Mouse (Mus musculus) neural tube, embryonic 15.5 days (tissue): ENCODE results near the gene Banp. TPM values are rescaled to one million over a fixed set of nuclear protein-coding genes. Genes with fewer than 3 reads are reported as not detected.

ENCODE experiments used
- ATAC-seq: fragments of 200-750 bp; cut with Nextera tagmentation; 2 replicates; pipeline ENCODE4 v1.8.0; 2017; ENCODE audit warnings: mild to moderate bottlenecking, moderate TSS enrichment, moderate library complexity; ENCODE audit not compliant: low FRiP score
- H3K27ac ChIP-seq: fragments of 300-500 bp; sonication (generic); replicated peaks from 2 replicates; pipeline ENCODE4 v1.5.1; 2015; ENCODE audit warnings: mild to moderate bottlenecking, inconsistent platforms
- H3K27me3 ChIP-seq: fragments of 300-500 bp; sonication (generic); replicated peaks from 2 replicates; pipeline ENCODE4 v1.6.1; 2015; ENCODE audit warnings: inconsistent platforms
- H3K36me3 ChIP-seq: fragments of 300-500 bp; sonication (generic); 2 replicates; pipeline ENCODE4 v1.6.1; 2015; ENCODE audit warnings: inconsistent platforms
- H3K4me1 ChIP-seq: fragments of 300-500 bp; sonication (generic); 2 replicates; pipeline ENCODE4 v1.6.1; 2015; ENCODE audit warnings: inconsistent platforms
- H3K4me2 ChIP-seq: fragments of 300-500 bp; sonication (generic); 2 replicates; pipeline ENCODE4 v1.6.1; 2015; ENCODE audit warnings: inconsistent platforms, mild to moderate bottlenecking, moderate library complexity
- H3K4me3 ChIP-seq: fragments of 300-500 bp; sonication (generic); replicated peaks from 2 replicates; pipeline ENCODE4 v1.5.1; 2015; ENCODE audit warnings: mild to moderate bottlenecking, inconsistent platforms
- H3K9ac ChIP-seq: fragments of 300-500 bp; sonication (generic); replicated peaks from 2 replicates; pipeline ENCODE4 v1.6.1; 2015; ENCODE audit warnings: mild to moderate bottlenecking, inconsistent platforms
- H3K9me3 ChIP-seq: fragments of 300-500 bp; sonication (generic); replicated peaks from 2 replicates; pipeline ENCODE4 v1.6.1; 2016; ENCODE audit warnings: inconsistent platforms
- WGBS: fragments of 180-500 bp; shearing (Covaris S2); methylation state at CpG from one replicate; pipeline ENCODE4 v1.1.7; 2015; ENCODE audit warnings: mixed read lengths; 5-methylcytosine and 5-hydroxymethylcytosine counted together
- polyA plus RNA-seq: library from polyadenylated mRNA; unstranded; fragments of >200 nt; fragmentation: Nextera tagmentation; extraction: Ambion mirVana; gene quantifications from 2 replicates; pipeline ENCODE4 v1.2.1, GENCODE M21; 2015

Gene Banp
- polyA plus RNA-seq, 1 experiment from 2014 or later = 52.8 TPM

- H3K9ac ChIP-seq = no peak overlapping the region
- H3K4me1 ChIP-seq = peaks cover 2% of the 10 kb centered on the region; the same call in 1 of the 2 replicates
- no peak overlapping the region for H3K4me3 ChIP-seq
- no peak overlapping the region for H3K27ac ChIP-seq
- WGBS = 91% methylated on average over 5 of the region's 5 CpGs
- H3K9me3 ChIP-seq = no peaks in the 10 kb centered on the region
- no peak for ATAC-seq
- no peak overlapping the region for H3K4me2 ChIP-seq
- peaks cover 40% of the 10 kb centered on the region for H3K36me3 ChIP-seq
- no peaks in the 10 kb centered on the region for H3K27me3 ChIP-seq
Measured at GRCm38 (mm10) chr8:122010638-122011037, 61.1 kb downstream of the Banp start.

GRCm38 (mm10) chr8:122011066-122011588, 61.6 kb downstream of the Banp start:
- Histone ChIP-seq H3K4me1 (peaks cover 2% of the 10 kb centered on the region; the same call in 1 of the 2 replicates), H3K27me3 (no peaks in the 10 kb centered on the region), H3K4me2 (no peak overlapping the region), H3K9me3 (no peaks in the 10 kb centered on the region), H3K36me3 (peaks cover 38% of the 10 kb centered on the region), H3K9ac (no peak overlapping the region), H3K4me3 (no peak overlapping the region), H3K27ac (no peak overlapping the region)
- 53% methylated on average over 7 of the region's 7 CpGs for WGBS
- no peak for ATAC-seq

- H3K4me2 ChIP-seq = no peak overlapping the region
- H3K4me3 ChIP-seq = no peak overlapping the region
- peaks cover 23% of the 10 kb centered on the region for H3K36me3 ChIP-seq
- no peak for ATAC-seq
- H3K9me3 ChIP-seq = no peaks in the 10 kb centered on the region
- no peak overlapping the region for H3K9ac ChIP-seq
- 66% methylated on average over 3 of the region's 3 CpGs for WGBS
- peaks cover 5% of the 10 kb centered on the region for H3K4me1 ChIP-seq
- H3K27ac ChIP-seq = no peak overlapping the region
- H3K27me3 ChIP-seq = no peaks in the 10 kb centered on the region
Measured at GRCm38 (mm10) chr8:122014606-122015005, 65.1 kb downstream of the Banp start.

- H3K27ac ChIP-seq = 0 out of 2 replicates have a peak overlapping the region, but pooled peaks have one; percentile 5
Measured at GRCm38 (mm10) chr8:122018046-122018831, 68.7 kb downstream of the Banp start.

GRCm38 (mm10) chr8:122019162-122019561, 69.6 kb downstream of the Banp start:
- Histone ChIP-seq H3K9ac (no peak overlapping the region), H3K4me2 (no peak overlapping the region), H3K27ac (no peak overlapping the region), H3K36me3 (peaks cover 24% of the 10 kb centered on the region), H3K9me3 (no peaks in the 10 kb centered on the region), H3K4me1 (peaks cover 5% of the 10 kb centered on the region), H3K27me3 (no peaks in the 10 kb centered on the region), H3K4me3 (no peak overlapping the region)
- 93% methylated on average over 1 of the region's 1 CpGs for WGBS
- no peak for ATAC-seq

More at GRCm38 (mm10) chr8:122018046-122018831, 68.7 kb downstream of the Banp start:
- Histone ChIP-seq H3K36me3 (peaks cover 19% of the 10 kb centered on the region; the same call in 1 of the 2 replicates), H3K4me2 (no peak overlapping the region), H3K9me3 (no peaks in the 10 kb centered on the region), H3K27me3 (no peaks in the 10 kb centered on the region), H3K4me3 (no peak overlapping the region), H3K9ac (no peak overlapping the region), H3K4me1 (peaks cover 5% of the 10 kb centered on the region)
- 77% methylated on average over 22 of the region's 22 CpGs for WGBS
- ATAC-seq = no peak

GRCm38 (mm10) chr8:122020050-122020771, 70.7 kb downstream of the Banp start:
- Histone ChIP-seq H3K36me3 (peaks cover 33% of the 10 kb centered on the region), H3K27ac (no peak overlapping the region), H3K4me3 (no peak overlapping the region), H3K4me2 (no peak overlapping the region), H3K9ac (no peak overlapping the region), H3K9me3 (no peaks in the 10 kb centered on the region), H3K4me1 (peaks cover 5% of the 10 kb centered on the region), H3K27me3 (no peaks in the 10 kb centered on the region)
- WGBS = 89% methylated on average over 8 of the region's 8 CpGs
- no peak for ATAC-seq

- no peak overlapping the region for H3K9ac ChIP-seq
- WGBS = 82% methylated on average over 2 of the region's 2 CpGs
- ATAC-seq = no peak
- H3K27me3 ChIP-seq = no peaks in the 10 kb centered on the region
- H3K4me2 ChIP-seq = no peak overlapping the region
- H3K27ac ChIP-seq = no peak overlapping the region
- no peaks in the 10 kb centered on the region for H3K9me3 ChIP-seq
- H3K4me3 ChIP-seq = no peak overlapping the region
- H3K4me1 ChIP-seq = peaks cover 5% of the 10 kb centered on the region; the same call in 1 of the 2 replicates
- peaks cover 44% of the 10 kb centered on the region for H3K36me3 ChIP-seq
Measured at GRCm38 (mm10) chr8:122021725-122022124, 72.2 kb downstream of the Banp start.

GRCm38 (mm10) chr8:122022274-122022673, 72.7 kb downstream of the Banp start:
- no peak overlapping the region for H3K27ac ChIP-seq
- H3K9ac ChIP-seq = no peak overlapping the region
- no peak for ATAC-seq
- H3K9me3 ChIP-seq = no peaks in the 10 kb centered on the region
- no peak overlapping the region for H3K4me2 ChIP-seq
- H3K27me3 ChIP-seq = no peaks in the 10 kb centered on the region
- peaks cover 44% of the 10 kb centered on the region for H3K36me3 ChIP-seq
- 82% methylated on average over 6 of the region's 6 CpGs for WGBS
- no peak overlapping the region for H3K4me3 ChIP-seq
- peaks cover 5% of the 10 kb centered on the region; the same call in 1 of the 2 replicates for H3K4me1 ChIP-seq

GRCm38 (mm10) chr8:122022705-122023104, 73.2 kb downstream of the Banp start:
- ATAC-seq = no peak
- no peaks in the 10 kb centered on the region for H3K27me3 ChIP-seq
- no peak overlapping the region for H3K9ac ChIP-seq
- no peaks in the 10 kb centered on the region for H3K9me3 ChIP-seq
- WGBS = 76% methylated on average over 4 of the region's 4 CpGs
- no peak overlapping the region for H3K4me3 ChIP-seq
- H3K27ac ChIP-seq = no peak overlapping the region
- H3K4me1 ChIP-seq = peaks cover 5% of the 10 kb centered on the region; the same call in 1 of the 2 replicates
- peaks cover 43% of the 10 kb centered on the region for H3K36me3 ChIP-seq
- H3K4me2 ChIP-seq = no peak overlapping the region

- no peak overlapping the region for H3K4me2 ChIP-seq
- peaks cover 36% of the 10 kb centered on the region for H3K36me3 ChIP-seq
- ATAC-seq = no peak
- no peak overlapping the region for H3K4me3 ChIP-seq
- peaks cover 1% of the 10 kb centered on the region for H3K4me1 ChIP-seq
- no peaks in the 10 kb centered on the region for H3K27me3 ChIP-seq
- no peak overlapping the region for H3K27ac ChIP-seq
- H3K9ac ChIP-seq = no peak overlapping the region
- H3K9me3 ChIP-seq = no peaks in the 10 kb centered on the region
- WGBS = 90% methylated on average over 9 of the region's 9 CpGs
Measured at GRCm38 (mm10) chr8:122025546-122025945, 76.0 kb downstream of the Banp start.

GRCm38 (mm10) chr8:122028116-122028515, 78.6 kb downstream of the Banp start:
- no peak for ATAC-seq
- Histone ChIP-seq H3K4me2 (no peak overlapping the region), H3K4me3 (no peak overlapping the region), H3K9me3 (no peaks in the 10 kb centered on the region), H3K27ac (no peak overlapping the region), H3K36me3 (peaks cover 33% of the 10 kb centered on the region), H3K4me1 (peaks cover 23% of the 10 kb centered on the region), H3K9ac (no peak overlapping the region), H3K27me3 (no peaks in the 10 kb centered on the region)
- 88% methylated on average over 4 of the region's 4 CpGs for WGBS
